Mouse (Mus musculus): ENCODE data around the gene Atp6v1e1. TPM values are rescaled to one million over a fixed set of nuclear protein-coding genes. Genes with fewer than 3 reads are reported as not detected.

Gene Atp6v1e1
- total RNA-seq (2012; rRNA removed) (76.9 and 83.1 TPM in 2 replicates), total RNA-seq (2014; rRNA removed) (95.2 and 116 TPM in 2 replicates), polyA plus RNA-seq (2012; ENCODE audit: insufficient read length, low read depth) (82.2 and 91.6 TPM in 2 replicates)

- Histone ChIP-seq H3K9ac (ENCODE audit: insufficient read depth, low read depth) (peak within 1 kb of the TSS; percentile 88), H3K4me1 (ENCODE audit: control insufficient read depth in 1 of 2, insufficient read depth in 2 of 2) (peaks cover 6 to 23% of the 10 kb centered on the region in 2 experiments; a peak in 3 of 4 replicates), H3K36me3 (replicated peaks in 1 of 2; ENCODE audit: control insufficient read depth in 1 of 2, insufficient read depth in 1 of 2, low read length in 1 of 2) (peaks cover 15 to 25% of the 10 kb centered on the region in 2 experiments), H3K4me2 (ENCODE audit: insufficient read depth, low read depth, poor library complexity, severe bottlenecking) (peak within 1 kb of the TSS; percentile 98), H3K27ac (ENCODE audit: insufficient read depth, low read depth) (peak within 1 kb of the TSS; percentile 97), H3K9me3 (replicated peaks; ENCODE audit: low read length) (peaks cover 14% of the 10 kb centered on the region), H3K79me2 (replicated peaks; ENCODE audit: control insufficient read depth, extremely low read depth, insufficient read depth, poor library complexity, severe bottlenecking) (peaks cover 38% of the 10 kb centered on the region), H3K4me3 (replicated peaks in 1 of 3; ENCODE audit: low read depth in 2 of 3, low read length in 2 of 3, poor library complexity in 1 of 3) (peak within 1 kb of the TSS; percentile 76 to 100 (median 99)), H3K27me3 (replicated peaks) (no peaks in the 10 kb centered on the region)
- DNase-seq (ENCODE audit: extremely low read depth), result peak; percentile 96
- dilution Hi-C loops (cut with MboI; ENCODE audit: extremely low pct_ligation_motif_present, extremely low pct_unique_long_range_greater_than_20kb, low sequenced_read_pairs) (no loop called here), in situ Hi-C loops (cut with MboI; ENCODE audit: low pct_ligation_motif_present, low pct_unique_long_range_greater_than_20kb, low sequenced_read_pairs) (no loop called here)
- peak; percentile 77 for TF ChIP-seq HCFC1 (IDR thresholded peaks at IDR 0.05; ENCODE audit: low read depth, low read length)
- peak; percentile 84 for TF ChIP-seq TCF12 (IDR thresholded peaks at IDR 0.05; ENCODE audit: low read depth, low read length)
- TF ChIP-seq CHD1 (IDR thresholded peaks at IDR 0.05; ENCODE audit: low read depth, low read length), result no peak
- TF ChIP-seq MAFK (IDR thresholded peaks at IDR 0.05; ENCODE audit: insufficient replicate concordance, low read length), result no peak
- peak; percentile 99 for TF ChIP-seq ELF1 (IDR thresholded peaks at IDR 0.05; ENCODE audit: low read depth, low read length)
- peak; percentile 74; the same call in 1 of the 2 replicates for TF ChIP-seq ZMIZ1 (IDR thresholded peaks at IDR 0.05; ENCODE audit: low read depth, low read length)
- TF ChIP-seq CHD2 (IDR thresholded peaks at IDR 0.05; ENCODE audit: low read length), result no peak
- TF ChIP-seq ETS1 (conservative IDR thresholded peaks at IDR 0.05; ENCODE audit: low read depth, low read length), result no peak
- TF ChIP-seq JUN (IDR thresholded peaks at IDR 0.05; ENCODE audit: insufficient read depth, low read depth, low read length), result no peak
- TF ChIP-seq MAX (IDR thresholded peaks at IDR 0.05; ENCODE audit: low read length), result no peak
- TF ChIP-seq BHLHE40 (IDR thresholded peaks at IDR 0.05; ENCODE audit: low read depth, low read length), result peak; percentile 91
- TF ChIP-seq KAT2A (IDR thresholded peaks at IDR 0.05; ENCODE audit: insufficient replicate concordance, low read length), result 0 out of 2 replicates have a peak, but pooled peaks have one; percentile 70
- peak; percentile 99 for TF ChIP-seq ZNF384 (IDR thresholded peaks at IDR 0.05; ENCODE audit: low read depth, low read length)
- TF ChIP-seq CTCF (conservative IDR thresholded peaks at IDR 0.05 in 1 of 2, IDR thresholded peaks at IDR 0.05 in 1 of 2; ENCODE audit: low read depth in 2 of 2, low read length in 2 of 2), result no peak
- 0 out of 2 replicates have a peak, but pooled peaks have one; percentile 23 for TF ChIP-seq MXI1 (IDR thresholded peaks at IDR 0.05; ENCODE audit: low read depth, low read length)
- TF ChIP-seq IRF4 (IDR thresholded peaks at IDR 0.05; ENCODE audit: low read depth, low read length), result no peak
- TF ChIP-seq JUND (conservative IDR thresholded peaks at IDR 0.05; ENCODE audit: low read depth, low read length), result no peak
- TF ChIP-seq PAX5 (IDR thresholded peaks at IDR 0.05; ENCODE audit: low read length), result no peak
- TF ChIP-seq POLR2AphosphoS2 (IDR thresholded peaks at IDR 0.05; ENCODE audit: low read depth, low read length), result peak; percentile 74; the same call in 1 of the 2 replicates
- no peak for TF ChIP-seq EP300 (IDR thresholded peaks at IDR 0.05; ENCODE audit: low read length)
- TF ChIP-seq MYC (IDR thresholded peaks at IDR 0.05; ENCODE audit: low read depth, low read length), result no peak
- TF ChIP-seq RCOR1 (conservative IDR thresholded peaks at IDR 0.05; ENCODE audit: low read depth, low read length), result no peak
- TF ChIP-seq ZC3H11A (IDR thresholded peaks at IDR 0.05; ENCODE audit: low read depth, low read length), result no peak
- TF ChIP-seq USF2 (conservative IDR thresholded peaks at IDR 0.05; ENCODE audit: low read depth, low read length), result no peak; the same call in 1 of the 2 replicates
- TF ChIP-seq NRF1 (IDR thresholded peaks at IDR 0.05; ENCODE audit: low read depth, low read length), result peak; percentile 93
- peak; percentile 91 for TF ChIP-seq SIN3A (IDR thresholded peaks at IDR 0.05; ENCODE audit: low read length)
- TF ChIP-seq SMC3 (IDR thresholded peaks at IDR 0.05; ENCODE audit: low read depth, low read length), result no peak
- TF ChIP-seq MAZ (IDR thresholded peaks at IDR 0.05; ENCODE audit: low read depth, low read length), result no peak
- TF ChIP-seq MEF2A (IDR thresholded peaks at IDR 0.05; ENCODE audit: borderline replicate concordance, low read depth, low read length), result no peak
- peak; percentile 92 for TF ChIP-seq NELFE (IDR thresholded peaks at IDR 0.05; ENCODE audit: low read depth, low read length)
- TF ChIP-seq POLR2A (IDR thresholded peaks at IDR 0.05; ENCODE audit: low read depth, low read length), result peak; percentile 98
- no peak for TF ChIP-seq RAD21 (IDR thresholded peaks at IDR 0.05; ENCODE audit: low read depth, low read length)
- 0 out of 2 replicates have a peak, but pooled peaks have one; percentile 26 for TF ChIP-seq E2F4 (IDR thresholded peaks at IDR 0.05; ENCODE audit: insufficient replicate concordance, low read depth, low read length)
- no peak for TF ChIP-seq GABPA (IDR thresholded peaks at IDR 0.05; ENCODE audit: insufficient replicate concordance, low read depth, low read length)
- TF ChIP-seq USF1 (IDR thresholded peaks at IDR 0.05; ENCODE audit: low read depth, low read length), result peak; percentile 54
- TF ChIP-seq TBP (conservative IDR thresholded peaks at IDR 0.05; ENCODE audit: low read depth, low read length), result peak; percentile 98
- peak; percentile 48; the same call in 1 of the 2 replicates for TF ChIP-seq UBTF (IDR thresholded peaks at IDR 0.05; ENCODE audit: low read depth, low read length)
- no peak for TF ChIP-seq ZKSCAN1 (IDR thresholded peaks at IDR 0.05; ENCODE audit: borderline replicate concordance, low read depth, low read length)
These were observed at the start of gene Atp6v1e1 for GRCm38 (mm10) chr6:120822307-120822928. Gene Atp6v1e1 (minus strand): TSS chr6:120822793.

Measured in CH12.LX (cell line).